Mouse (Mus musculus): Measurements from ENCODE around the gene Cabp7. TPM values are rescaled to one million over a fixed set of nuclear protein-coding genes. Genes with fewer than 3 reads are reported as not detected.

The Cabp7 gene
- total RNA-seq (2021) = under 1 TPM in 1 of 2 experiments, not detected in 1; 0.45 TPM
- long read RNA-seq, experiment 1 = 0 reads
- long read RNA-seq, experiment 2 = 0 reads

- DNase-seq (ENCODE audit: low spot score in 2 of 2) = no peak
Measured at GRCm38 (mm10) chr11:4746733-4747132, at the start of gene Cabp7. Gene Cabp7 (minus strand): TSS chr11:4746778.

GRCm38 (mm10) chr11:4793006-4793405, 46.4 kb upstream of the Cabp7 start:
- no peak for DNase-seq (ENCODE audit: low spot score in 2 of 2)

DNA sequence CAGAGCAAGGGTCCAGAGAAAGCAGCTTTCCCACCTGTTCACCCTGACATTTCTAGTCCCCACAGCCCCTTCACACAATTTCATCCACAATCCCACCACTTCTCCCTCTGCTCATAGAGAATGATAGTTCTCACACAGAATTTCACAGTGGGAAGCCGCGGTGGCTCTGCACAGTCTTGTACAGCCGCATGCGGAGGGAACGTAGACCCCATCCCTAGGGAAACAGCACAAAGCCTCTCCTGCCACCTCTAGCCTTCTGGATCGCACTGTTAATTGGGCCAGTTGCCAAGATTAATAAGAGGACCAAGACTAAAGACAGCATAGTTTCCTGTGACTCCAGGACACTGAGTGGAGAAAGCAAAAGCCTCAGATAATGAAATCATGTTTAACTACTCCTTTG, 45.0 kb upstream of the Cabp7 start:
- DNase-seq (ENCODE audit: low spot score in 2 of 2) = no peak

DNA sequence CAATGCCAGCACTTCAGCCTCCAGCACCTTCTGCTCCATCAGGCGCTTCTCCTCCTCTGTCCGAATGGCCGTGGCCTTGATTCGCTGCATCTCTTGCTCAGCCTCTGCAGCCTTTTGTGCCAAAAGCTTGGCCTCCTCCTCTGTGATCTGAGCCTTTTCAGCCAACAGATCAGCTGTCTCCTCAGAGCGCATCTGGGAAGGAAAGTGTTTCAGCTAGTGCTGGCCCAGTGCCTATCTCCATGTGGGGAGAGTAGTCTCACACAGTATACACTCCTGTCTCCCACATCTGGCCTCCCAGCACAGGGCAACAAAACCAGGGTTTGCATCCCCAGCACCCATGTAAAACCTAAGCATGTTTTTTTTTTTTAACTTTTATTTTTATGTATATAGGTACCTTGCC, 43.1 kb upstream of the Cabp7 start:
- DNase-seq (ENCODE audit: low spot score in 2 of 2) = no peak

- no peak for DNase-seq (ENCODE audit: low spot score in 2 of 2)
Measured at GRCm38 (mm10) chr11:4784629-4785142, 38.1 kb upstream of the Cabp7 start.

DNA sequence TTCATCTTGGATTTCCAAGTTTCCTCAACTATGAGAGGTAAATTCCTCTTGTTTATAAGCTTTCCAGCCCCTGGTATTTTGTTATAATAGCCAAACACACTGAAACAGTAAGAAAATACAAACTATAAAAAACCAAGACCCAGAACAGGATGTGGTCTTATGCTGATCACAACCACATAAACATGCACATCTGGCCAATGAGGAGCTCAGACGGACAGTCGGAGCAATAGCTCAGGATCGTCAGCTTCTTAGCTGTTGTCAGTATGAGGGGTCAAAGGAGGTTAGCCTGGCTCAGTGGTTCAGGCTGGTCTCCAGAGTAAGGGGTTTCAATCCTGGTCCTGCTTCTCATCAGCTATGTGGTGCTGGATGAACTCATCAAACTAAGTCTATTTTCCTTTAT, 36.5 kb upstream of the Cabp7 start:
- no peak for DNase-seq (ENCODE audit: low spot score in 2 of 2)

DNA sequence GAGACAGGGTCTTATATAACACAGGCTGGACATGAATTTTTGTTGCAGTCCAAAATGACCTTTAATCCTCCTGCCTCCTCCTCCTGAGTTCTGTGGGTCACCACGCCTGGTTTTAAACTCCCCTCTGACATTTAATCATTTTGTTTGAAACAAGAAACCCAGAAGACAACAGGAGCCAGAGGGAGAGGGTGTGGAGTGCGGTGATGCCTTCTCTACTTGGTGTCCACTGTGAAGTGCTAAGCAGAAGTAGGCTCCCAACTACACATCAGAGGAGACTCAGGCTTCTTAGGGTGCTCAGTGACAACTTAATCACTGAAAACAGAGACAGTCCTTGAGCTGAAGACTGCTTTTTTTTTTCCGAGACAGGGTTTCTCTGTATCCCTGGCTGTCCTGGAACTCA, 34.3 kb upstream of the Cabp7 start:
- DNase-seq (ENCODE audit: low spot score in 2 of 2) = no peak

DNA sequence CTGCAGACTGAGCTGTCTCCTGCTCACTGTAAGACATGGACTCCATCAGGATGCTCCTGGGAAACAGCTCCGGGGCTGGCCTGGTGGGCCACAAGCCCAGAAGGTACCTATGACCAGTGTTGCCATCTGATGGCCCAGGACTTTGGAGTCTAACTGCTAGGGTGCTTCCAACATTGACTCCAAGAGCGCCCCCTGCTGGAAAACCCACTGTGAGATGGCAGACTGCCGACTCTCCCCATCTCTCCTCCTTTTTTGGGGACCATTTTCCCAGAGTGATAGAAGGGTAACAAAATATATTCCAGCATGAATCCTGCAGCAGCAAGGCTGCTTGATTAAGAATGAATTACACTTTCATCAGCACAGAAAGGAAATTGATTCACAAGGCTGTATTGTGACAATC, 26.3 kb upstream of the Cabp7 start:
- DNase-seq (ENCODE audit: low spot score in 2 of 2) = peak; percentile 77

- no peak for DNase-seq (ENCODE audit: low spot score in 2 of 2)
Measured at GRCm38 (mm10) chr11:4771756-4772155, 25.2 kb upstream of the Cabp7 start.

DNA sequence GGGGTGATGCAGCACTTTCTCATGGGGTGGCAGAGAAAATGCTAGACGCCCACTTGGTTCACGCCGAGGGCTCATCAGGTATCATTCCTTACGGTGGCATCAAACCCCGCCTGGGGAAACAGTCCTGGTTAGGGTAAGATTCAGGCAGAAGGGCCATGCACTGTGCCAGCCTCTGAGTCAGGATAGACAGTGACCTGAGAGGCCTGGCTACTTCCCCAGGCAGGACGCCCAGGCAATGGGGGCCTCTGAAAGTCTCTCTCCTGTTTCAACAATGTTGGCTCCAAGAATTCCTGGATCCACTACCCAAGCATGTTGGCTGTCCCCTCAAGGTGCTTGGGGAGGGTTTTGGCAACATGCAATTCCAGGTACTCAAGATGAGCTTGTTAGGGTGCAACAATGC, 23.3 kb upstream of the Cabp7 start:
- no peak for DNase-seq (ENCODE audit: low spot score in 2 of 2)

DNA sequence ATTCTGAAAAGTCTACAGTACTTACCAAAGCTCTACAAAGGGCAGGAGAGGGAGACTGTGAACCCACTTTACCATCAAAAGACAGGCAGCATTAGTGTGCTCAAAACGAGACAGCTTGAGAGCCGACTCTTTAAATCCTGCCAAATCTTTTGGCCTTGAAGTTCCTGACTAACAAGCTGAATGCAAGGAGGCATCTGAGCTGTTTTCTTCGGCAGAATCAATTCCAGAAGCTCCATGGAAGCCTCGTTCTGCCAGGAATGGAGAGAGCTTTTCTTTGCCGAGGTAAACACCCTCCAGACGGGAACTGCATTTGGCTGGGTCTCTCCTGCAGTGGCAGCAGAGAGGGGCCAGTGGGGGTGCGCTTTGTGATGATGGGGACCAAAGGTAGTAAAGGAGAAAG, 22.7 kb upstream of the Cabp7 start:
- no peak for DNase-seq (ENCODE audit: low spot score in 2 of 2)

DNA sequence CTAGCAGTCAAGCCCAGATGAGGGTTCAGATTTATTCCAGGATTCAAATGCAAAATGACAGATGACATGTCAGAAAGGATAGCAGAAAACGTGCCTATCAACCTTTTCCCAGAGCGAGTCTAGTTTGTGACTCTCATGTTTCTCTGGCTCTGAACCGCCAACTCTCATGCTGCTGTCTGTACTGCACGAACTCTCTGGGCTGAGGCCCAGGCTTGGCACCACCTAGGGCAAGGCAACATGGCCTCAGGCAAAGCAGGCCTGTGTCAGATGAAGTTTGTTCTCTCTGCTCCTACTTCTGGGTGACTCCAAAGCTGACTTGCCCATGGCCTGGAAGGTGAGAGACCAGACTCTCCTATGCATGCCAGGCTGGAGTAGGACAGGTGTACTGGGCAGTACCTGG, 21.8 kb upstream of the Cabp7 start:
- no peak for DNase-seq (ENCODE audit: low spot score in 2 of 2)

DNA sequence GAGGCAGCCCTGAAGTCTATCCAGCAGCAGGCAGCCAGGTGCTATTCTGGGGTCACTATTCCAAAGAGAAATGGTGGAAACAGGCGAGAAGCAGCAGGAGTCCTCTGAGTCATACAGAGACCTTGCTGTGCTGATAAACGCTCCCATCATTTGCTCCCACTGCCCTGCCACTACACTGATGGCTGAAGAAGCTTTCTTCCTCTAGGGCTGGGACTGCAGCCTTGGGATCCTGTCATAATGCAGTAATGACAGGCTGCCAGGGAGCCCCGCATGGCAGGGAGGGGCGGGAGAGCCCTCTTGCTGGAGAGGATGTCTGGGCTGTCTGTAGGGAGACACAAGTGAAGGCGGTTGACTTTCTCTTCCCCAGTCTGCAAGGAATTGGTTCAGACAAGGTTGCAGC, 17.9 kb upstream of the Cabp7 start:
- peak in 1 of 2 experiments; percentile 32 for DNase-seq (ENCODE audit: low spot score in 2 of 2)

DNA sequence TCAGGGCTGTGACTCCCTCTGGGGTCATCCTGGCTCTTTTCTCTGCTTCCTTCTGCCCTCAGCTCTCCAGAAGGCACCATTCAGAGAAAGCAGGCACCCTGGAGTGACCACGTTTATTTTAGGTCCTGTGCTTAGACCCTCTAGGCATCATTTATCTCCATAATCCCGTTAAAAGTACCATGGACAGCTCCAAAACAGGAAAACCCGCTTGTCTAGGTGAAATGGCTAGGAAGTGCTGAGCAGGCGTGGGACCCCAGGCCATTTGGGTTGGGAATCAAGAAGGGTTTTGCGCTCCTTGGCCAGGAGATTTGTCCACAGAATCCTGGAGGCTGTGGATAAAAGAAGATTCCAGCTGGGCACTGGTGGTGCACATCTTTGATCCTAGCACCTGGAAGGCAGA, 17.1 kb upstream of the Cabp7 start:
- DNase-seq (ENCODE audit: low spot score in 2 of 2) = no peak

DNA sequence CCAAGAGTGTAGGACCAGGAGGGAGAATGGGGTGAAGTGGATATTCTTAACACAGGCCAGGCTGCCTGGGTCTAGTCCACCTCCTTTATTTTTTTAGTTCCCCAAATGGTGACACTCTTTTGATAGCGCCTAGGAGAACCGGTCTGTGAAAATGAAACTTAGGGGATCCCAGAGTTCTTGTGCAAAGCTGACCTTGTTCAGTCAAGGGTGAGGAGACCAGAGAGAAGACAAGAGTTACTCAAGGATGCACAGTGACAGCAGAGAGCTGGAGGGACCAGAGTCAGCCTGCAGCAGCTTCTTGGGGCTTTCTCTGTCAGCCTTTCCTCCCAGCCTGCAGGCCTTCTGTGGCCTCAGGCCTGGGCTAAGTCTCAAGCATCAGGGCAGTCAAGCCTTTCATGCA, 15.9 kb upstream of the Cabp7 start:
- no peak for DNase-seq (ENCODE audit: low spot score in 2 of 2)

DNA sequence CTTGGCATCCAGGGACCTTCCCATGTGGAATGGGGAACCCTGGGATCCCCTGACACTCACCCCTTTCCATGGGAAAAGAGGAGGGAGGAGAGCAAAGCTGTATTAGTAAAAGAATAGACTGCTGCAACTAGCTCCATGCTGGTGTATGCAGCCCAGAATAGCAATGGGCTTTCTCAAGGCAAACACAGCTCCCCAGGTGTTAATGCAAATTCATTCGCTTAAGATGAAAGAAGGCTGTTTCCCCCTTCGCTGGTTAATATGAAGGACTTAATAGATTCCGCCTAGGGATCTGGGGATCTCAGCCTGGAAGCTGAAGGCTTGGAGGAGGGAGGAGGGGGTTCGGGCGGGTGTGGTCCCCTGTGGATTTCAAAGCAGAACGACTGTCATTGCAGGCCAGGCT, 15.4 kb upstream of the Cabp7 start:
- no peak for DNase-seq (ENCODE audit: low spot score in 2 of 2)

DNA sequence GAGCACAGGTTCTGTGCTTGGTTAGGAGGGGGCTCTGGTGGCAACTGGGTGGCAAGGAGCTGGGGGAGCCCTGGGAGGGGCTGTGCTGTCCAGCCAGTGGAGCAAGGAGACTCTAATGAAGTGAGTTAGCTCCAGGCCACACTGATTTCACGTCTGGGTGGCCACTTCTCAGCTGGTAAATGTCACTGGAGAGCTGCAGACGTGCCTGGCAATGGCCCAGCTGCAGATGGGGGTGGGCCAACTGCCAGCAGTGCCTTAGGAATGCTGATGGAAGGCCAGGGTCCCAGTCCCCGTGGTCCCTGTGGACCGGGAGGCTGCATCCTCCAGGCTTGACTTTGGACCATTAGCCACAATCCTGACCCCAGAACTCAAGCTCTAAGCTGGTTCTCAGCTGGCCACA, 13.9 kb upstream of the Cabp7 start:
- no peak for DNase-seq (ENCODE audit: low spot score in 2 of 2)

DNA sequence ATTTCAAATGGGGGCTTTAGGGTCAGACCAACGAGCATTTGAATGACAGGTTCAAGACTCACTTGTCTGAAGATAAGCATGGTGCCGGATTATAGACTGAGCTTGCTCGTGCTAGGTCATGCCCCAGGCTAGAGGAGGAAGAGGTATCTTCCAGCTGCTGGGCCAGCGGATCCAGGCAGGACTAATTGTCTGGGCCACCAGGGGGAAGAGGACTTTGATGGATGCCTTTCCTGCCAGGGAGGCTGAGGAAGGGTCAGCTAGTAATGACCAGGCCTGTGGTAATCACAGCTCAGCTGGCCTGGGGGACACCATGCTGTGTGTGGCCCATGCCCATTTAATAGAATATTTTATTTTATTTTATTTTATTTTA, 11.2 kb upstream of the Cabp7 start:
- DNase-seq (ENCODE audit: low spot score in 2 of 2) = no peak

DNA sequence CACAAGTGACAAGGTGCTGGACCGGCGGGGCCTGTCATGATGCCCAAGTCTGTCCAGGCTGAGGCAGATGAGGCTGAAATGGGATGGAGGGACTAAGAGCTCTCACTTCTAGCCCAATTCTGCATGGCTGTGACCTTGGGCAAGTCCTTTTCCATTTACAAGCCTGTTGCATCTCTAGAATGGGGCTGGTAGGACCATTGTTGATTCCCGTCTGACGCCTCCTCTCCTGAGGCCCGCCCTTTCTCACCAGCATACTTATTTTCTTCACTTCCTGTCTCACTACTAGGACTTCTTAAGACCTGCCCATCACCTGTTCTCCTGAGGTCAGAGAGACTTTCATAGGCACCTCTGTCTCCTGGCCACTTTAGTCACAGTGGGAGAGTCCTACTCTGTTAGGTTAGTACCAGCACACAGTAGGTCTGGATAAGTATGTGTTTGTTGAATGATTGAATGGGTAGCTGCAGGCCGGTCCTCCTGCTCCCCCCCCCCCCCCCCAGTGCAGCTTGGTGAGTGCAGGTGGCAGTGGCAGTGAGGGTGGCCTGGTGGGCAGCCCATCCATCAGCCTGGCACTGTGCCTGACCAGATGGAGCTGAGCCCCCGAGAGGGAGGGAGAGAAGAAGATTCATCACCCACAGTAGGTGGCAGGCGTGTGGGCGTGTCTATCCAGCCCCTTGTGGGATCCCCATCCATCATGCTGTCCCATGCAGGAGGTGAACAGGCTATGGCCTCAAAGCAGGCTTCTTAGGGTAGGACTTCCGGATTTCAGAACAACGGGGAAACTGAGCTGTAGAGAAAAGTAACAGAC, 10.6 kb upstream of the Cabp7 start:
- no peak for DNase-seq (ENCODE audit: low spot score in 2 of 2)

- no peak for DNase-seq (ENCODE audit: low spot score in 2 of 2)
Measured at GRCm38 (mm10) chr11:4756460-4756859, 9.9 kb upstream of the Cabp7 start.

DNA sequence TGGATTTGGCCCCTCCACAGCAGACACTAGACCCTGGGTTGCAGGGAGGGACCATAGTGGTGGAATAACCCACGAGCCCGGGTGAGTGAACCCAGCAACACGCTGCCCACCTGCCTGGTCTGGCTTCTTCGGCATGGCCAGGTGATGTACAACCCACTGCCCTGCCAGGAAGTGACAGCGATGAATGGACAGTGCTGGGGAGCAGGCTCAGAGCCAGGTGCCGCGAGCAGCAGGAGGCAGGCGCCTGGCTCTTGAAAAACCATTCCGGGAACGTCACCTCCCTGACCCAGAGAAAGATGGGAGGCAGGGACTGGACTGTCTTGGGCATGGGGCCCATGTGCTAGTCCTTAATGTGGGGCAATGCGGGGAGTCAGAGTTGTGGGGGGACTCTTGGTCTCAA, 8.3 kb upstream of the Cabp7 start:
- DNase-seq (ENCODE audit: low spot score in 2 of 2) = no peak

DNA sequence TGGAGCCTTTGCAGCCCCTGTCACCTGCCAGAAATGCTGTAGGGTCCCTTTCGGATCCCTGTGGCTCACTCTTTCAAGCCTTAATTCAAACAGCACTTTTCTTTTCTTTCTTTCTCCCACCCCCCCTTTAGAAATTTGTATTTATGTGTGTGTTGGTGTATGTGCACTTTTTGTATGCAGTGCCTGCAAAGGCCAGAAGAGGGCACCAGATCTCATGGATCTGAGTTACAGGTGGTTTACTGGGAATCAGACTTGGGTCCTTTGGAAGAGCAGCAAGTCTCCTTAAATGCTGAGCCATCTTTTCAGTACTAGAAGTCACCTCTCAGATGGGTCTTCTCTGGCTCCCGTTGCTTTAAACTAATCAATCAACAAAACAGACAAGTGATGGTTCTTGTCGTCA, 7.5 kb upstream of the Cabp7 start:
- DNase-seq (ENCODE audit: low spot score in 2 of 2) = no peak

GRCm38 (mm10) chr11:4752836-4753235, 6.3 kb upstream of the Cabp7 start:
- no peak for DNase-seq (ENCODE audit: low spot score in 2 of 2)

All from adrenal gland, adult 18-20 months (tissue).